Mouse (Mus musculus): ENCODE measurements around the gene Gm34653. TPM values are rescaled to one million over a fixed set of nuclear protein-coding genes. Genes with fewer than 3 reads are reported as not detected.

Gm34653 gene
- polyA plus RNA-seq, 1 experiment = not detected

- Histone ChIP-seq H3K4me2 (ENCODE audit: low read depth) (peak overlapping the region; percentile 90), H3K27me3 (ENCODE audit: control insufficient read depth, insufficient read depth, insufficient read length) (no peaks in the 10 kb centered on the region), H3K79me2 (ENCODE audit: control insufficient read depth, insufficient read depth) (peaks cover 73% of the 10 kb centered on the region), H3K36me3 (ENCODE audit: control insufficient read depth, insufficient read depth) (peaks cover 1% of the 10 kb centered on the region), H3K4me3 (no peak overlapping the region), H3ac (ENCODE audit: control insufficient read depth, insufficient read length) (no peak overlapping the region)
- TF ChIP-seq POLR2A (IDR thresholded peaks at IDR 0.05; ENCODE audit: insufficient read length, low read depth) = no peak
- no peak for TF ChIP-seq TCF12 (IDR thresholded peaks at IDR 0.05; ENCODE audit: insufficient read depth, poor library complexity, severe bottlenecking)
- TF ChIP-seq TCF3 (IDR thresholded peaks at IDR 0.05; ENCODE audit: insufficient read length, low read depth) = no peak
- no peak for TF ChIP-seq MAX (IDR thresholded peaks at IDR 0.05; ENCODE audit: low read depth)
- TF ChIP-seq POLR2AphosphoS2 (IDR thresholded peaks at IDR 0.05; ENCODE audit: insufficient read length, low read depth) = no peak
- no peak for TF ChIP-seq REST (IDR thresholded peaks at IDR 0.05; ENCODE audit: insufficient read depth, insufficient read length)
- TF ChIP-seq E2F4 (IDR thresholded peaks at IDR 0.05; ENCODE audit: insufficient read depth) = no peak
- TF ChIP-seq MYOG (IDR thresholded peaks at IDR 0.05; ENCODE audit: control insufficient read depth in 1 of 3, insufficient read depth in 1 of 3, insufficient read length in 2 of 3, low read depth in 2 of 3) = no peak
- no peak for TF ChIP-seq SRF (IDR thresholded peaks at IDR 0.05; ENCODE audit: control insufficient read depth, insufficient read length, low read depth)
- no peak for TF ChIP-seq USF1 (IDR thresholded peaks at IDR 0.05; ENCODE audit: low read depth)
- TF ChIP-seq MYOD1 (IDR thresholded peaks at IDR 0.05; ENCODE audit: control insufficient read depth in 1 of 3, insufficient read length in 2 of 3, low read depth in 2 of 3) = no peak
- no peak for TF ChIP-seq CEBPB (IDR thresholded peaks at IDR 0.05; ENCODE audit: insufficient read depth, poor library complexity, severe bottlenecking)
Observed at GRCm38 (mm10) chr2:34804815-34805214, 28.0 kb upstream of the Gm34653 start.

- Histone ChIP-seq H3K4me2 (ENCODE audit: low read depth) (no peak overlapping the region), H3K79me2 (ENCODE audit: control insufficient read depth, insufficient read depth) (peaks cover 79% of the 10 kb centered on the region), H3K36me3 (ENCODE audit: control insufficient read depth, insufficient read depth) (peaks cover 8% of the 10 kb centered on the region), H3K27me3 (ENCODE audit: control insufficient read depth, insufficient read depth, insufficient read length) (no peaks in the 10 kb centered on the region), H3K4me3 (no peak overlapping the region), H3ac (ENCODE audit: control insufficient read depth, insufficient read length) (no peak overlapping the region)
- TF ChIP-seq SRF (IDR thresholded peaks at IDR 0.05; ENCODE audit: control insufficient read depth, insufficient read length, low read depth) = no peak
- peak; percentile 11 for TF ChIP-seq POLR2A (IDR thresholded peaks at IDR 0.05; ENCODE audit: insufficient read length, low read depth)
- TF ChIP-seq POLR2AphosphoS2 (IDR thresholded peaks at IDR 0.05; ENCODE audit: insufficient read length, low read depth) = peak; percentile 55
- no peak for TF ChIP-seq E2F4 (IDR thresholded peaks at IDR 0.05; ENCODE audit: insufficient read depth)
Observed at GRCm38 (mm10) chr2:34805364-34805950, 27.4 kb upstream of the Gm34653 start.

- H3ac ChIP-seq (ENCODE audit: control insufficient read depth, insufficient read length) = no peak overlapping the region
- peak overlapping the region; percentile 56 for H3K4me2 ChIP-seq (ENCODE audit: low read depth)
- H3K79me2 ChIP-seq (ENCODE audit: control insufficient read depth, insufficient read depth) = peaks cover 87% of the 10 kb centered on the region
- TF ChIP-seq REST (IDR thresholded peaks at IDR 0.05; ENCODE audit: insufficient read depth, insufficient read length) (no peak), POLR2A (IDR thresholded peaks at IDR 0.05; ENCODE audit: insufficient read length, low read depth) (no peak), MAX (IDR thresholded peaks at IDR 0.05; ENCODE audit: low read depth) (no peak), MYOD1 (IDR thresholded peaks at IDR 0.05; ENCODE audit: control insufficient read depth in 1 of 3, insufficient read length in 2 of 3, low read depth in 2 of 3) (peak; percentile 32 to 82 (median 62)), MYOG (IDR thresholded peaks at IDR 0.05; ENCODE audit: control insufficient read depth in 1 of 3, insufficient read depth in 1 of 3, insufficient read length in 2 of 3, low read depth in 2 of 3) (peak in 1 of 3 experiments; percentile 25), TCF12 (IDR thresholded peaks at IDR 0.05; ENCODE audit: insufficient read depth, poor library complexity, severe bottlenecking) (peak; percentile 65)
- peaks cover 28% of the 10 kb centered on the region for H3K36me3 ChIP-seq (ENCODE audit: control insufficient read depth, insufficient read depth)
- no peaks in the 10 kb centered on the region for H3K27me3 ChIP-seq (ENCODE audit: control insufficient read depth, insufficient read depth, insufficient read length)
- no peak overlapping the region for H3K4me3 ChIP-seq
Observed at GRCm38 (mm10) chr2:34808057-34808456, 24.8 kb upstream of the Gm34653 start.

- no peak overlapping the region for H3ac ChIP-seq (ENCODE audit: control insufficient read depth, insufficient read length)
- no peak overlapping the region for H3K4me2 ChIP-seq (ENCODE audit: low read depth)
- no peak for TF ChIP-seq MYOG (IDR thresholded peaks at IDR 0.05; ENCODE audit: control insufficient read depth in 1 of 3, insufficient read depth in 1 of 3, insufficient read length in 2 of 3, low read depth in 2 of 3)
- TF ChIP-seq E2F4 (IDR thresholded peaks at IDR 0.05; ENCODE audit: insufficient read depth) = no peak
- no peak for TF ChIP-seq POLR2AphosphoS2 (IDR thresholded peaks at IDR 0.05; ENCODE audit: insufficient read length, low read depth)
- TF ChIP-seq MAX (IDR thresholded peaks at IDR 0.05; ENCODE audit: low read depth) = no peak
- no peak for TF ChIP-seq SRF (IDR thresholded peaks at IDR 0.05; ENCODE audit: control insufficient read depth, insufficient read length, low read depth)
- TF ChIP-seq REST (IDR thresholded peaks at IDR 0.05; ENCODE audit: insufficient read depth, insufficient read length) = no peak
- TF ChIP-seq TCF12 (IDR thresholded peaks at IDR 0.05; ENCODE audit: insufficient read depth, poor library complexity, severe bottlenecking) = no peak
- TF ChIP-seq MYOD1 (IDR thresholded peaks at IDR 0.05; ENCODE audit: control insufficient read depth in 1 of 3, insufficient read length in 2 of 3, low read depth in 2 of 3) = no peak
- no peak overlapping the region for H3K4me3 ChIP-seq
- H3K36me3 ChIP-seq (ENCODE audit: control insufficient read depth, insufficient read depth) = peaks cover 41% of the 10 kb centered on the region
- H3K79me2 ChIP-seq (ENCODE audit: control insufficient read depth, insufficient read depth) = peaks cover 80% of the 10 kb centered on the region
- H3K27me3 ChIP-seq (ENCODE audit: control insufficient read depth, insufficient read depth, insufficient read length) = no peaks in the 10 kb centered on the region
Observed at GRCm38 (mm10) chr2:34809568-34809967, 23.2 kb upstream of the Gm34653 start.

GRCm38 (mm10) chr2:34810775-34811174, 22.0 kb upstream of the Gm34653 start:
- H3K27me3 ChIP-seq (ENCODE audit: control insufficient read depth, insufficient read depth, insufficient read length) = no peaks in the 10 kb centered on the region
- peaks cover 51% of the 10 kb centered on the region for H3K36me3 ChIP-seq (ENCODE audit: control insufficient read depth, insufficient read depth)
- no peak overlapping the region for H3K4me2 ChIP-seq (ENCODE audit: low read depth)
- TF ChIP-seq USF1 (IDR thresholded peaks at IDR 0.05; ENCODE audit: low read depth) = no peak
- TF ChIP-seq CEBPB (IDR thresholded peaks at IDR 0.05; ENCODE audit: insufficient read depth, poor library complexity, severe bottlenecking) = no peak
- no peak for TF ChIP-seq SRF (IDR thresholded peaks at IDR 0.05; ENCODE audit: control insufficient read depth, insufficient read length, low read depth)
- TF ChIP-seq POLR2AphosphoS2 (IDR thresholded peaks at IDR 0.05; ENCODE audit: insufficient read length, low read depth) = no peak
- TF ChIP-seq E2F4 (IDR thresholded peaks at IDR 0.05; ENCODE audit: insufficient read depth) = no peak
- TF ChIP-seq MAX (IDR thresholded peaks at IDR 0.05; ENCODE audit: low read depth) = no peak
- no peak for TF ChIP-seq POLR2A (IDR thresholded peaks at IDR 0.05; ENCODE audit: insufficient read length, low read depth)
- TF ChIP-seq MYOG (IDR thresholded peaks at IDR 0.05; ENCODE audit: control insufficient read depth in 1 of 3, insufficient read depth in 1 of 3, insufficient read length in 2 of 3, low read depth in 2 of 3) = no peak
- no peak for TF ChIP-seq REST (IDR thresholded peaks at IDR 0.05; ENCODE audit: insufficient read depth, insufficient read length)
- TF ChIP-seq TCF12 (IDR thresholded peaks at IDR 0.05; ENCODE audit: insufficient read depth, poor library complexity, severe bottlenecking) = no peak
- TF ChIP-seq TCF3 (IDR thresholded peaks at IDR 0.05; ENCODE audit: insufficient read length, low read depth) = no peak
- no peak for TF ChIP-seq MYOD1 (IDR thresholded peaks at IDR 0.05; ENCODE audit: control insufficient read depth in 1 of 3, insufficient read length in 2 of 3, low read depth in 2 of 3)
- no peak overlapping the region for H3ac ChIP-seq (ENCODE audit: control insufficient read depth, insufficient read length)
- H3K4me3 ChIP-seq = no peak overlapping the region
- H3K79me2 ChIP-seq (ENCODE audit: control insufficient read depth, insufficient read depth) = peaks cover 76% of the 10 kb centered on the region

Measured in myocyte (in vitro differentiated cells).